Mouse (Mus musculus): ENCODE measurements around the gene Hdac5.

DNA sequence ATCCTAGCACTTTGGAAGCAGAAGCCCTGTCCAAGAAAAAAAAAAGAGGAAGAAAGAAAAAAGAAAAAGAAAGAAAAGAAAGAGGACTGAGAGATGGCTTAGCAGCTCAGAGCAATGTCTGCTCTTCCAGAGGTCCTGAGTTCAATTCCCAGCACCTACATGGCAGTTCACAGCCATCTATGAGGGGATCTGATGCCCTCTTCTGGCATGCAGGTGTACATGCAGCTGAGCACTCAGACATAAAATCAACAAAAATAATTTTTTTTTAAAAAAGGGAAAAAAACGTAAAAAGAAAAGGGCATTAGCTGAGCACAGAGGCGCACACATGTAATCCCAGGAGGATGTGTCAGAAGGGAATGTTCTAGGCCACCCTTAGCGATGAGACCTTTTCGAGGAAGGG lies 16.9 kb upstream of the Hdac5 start:
- TF ChIP-seq CTCF (IDR thresholded peaks at IDR 0.05; ENCODE audit: low read depth, low read length) (peak; percentile 5; the same call in 1 of the 2 replicates), GATA1 (IDR thresholded peaks at IDR 0.05; ENCODE audit: borderline replicate concordance, low read length) (no peak), TAL1 (conservative IDR thresholded peaks at IDR 0.05; ENCODE audit: low read depth, low read length) (no peak), POLR2AphosphoS5 (IDR thresholded peaks at IDR 0.05; ENCODE audit: insufficient replicate concordance, low read depth, low read length) (no peak)

Measured in G1E (cell line).